Mouse (Mus musculus) limb, embryonic 12.5 days (tissue): ENCODE measurements around the gene Ubr1. TPM values are rescaled to one million over a fixed set of nuclear protein-coding genes. Genes with fewer than 3 reads are reported as not detected.

Experiments
- ATAC-seq: fragments of 200-750 bp; cut with Nextera tagmentation; 2 replicates; pipeline ENCODE4 v1.8.0; 2017; ENCODE audit warnings: low read depth, moderate TSS enrichment; ENCODE audit not compliant: insufficient number of reproducible peaks, insufficient read depth, low FRiP score, low TSS enrichment
- H3K27ac ChIP-seq: fragments of 300-500 bp; sonication (generic); 2 replicates; pipeline ENCODE4 v1.5.1; 2016; ENCODE audit warnings: mild to moderate bottlenecking, moderate library complexity
- H3K27me3 ChIP-seq: fragments of 300-500 bp; sonication (generic); 2 replicates; pipeline ENCODE4 v1.6.1; 2016; ENCODE audit warnings: mild to moderate bottlenecking, moderate library complexity
- H3K36me3 ChIP-seq: fragments of 300-500 bp; sonication (generic); 2 replicates; pipeline ENCODE4 v1.6.1; 2016; ENCODE audit warnings: mild to moderate bottlenecking, moderate library complexity
- H3K4me1 ChIP-seq: fragments of 300-500 bp; sonication (generic); replicated peaks from 2 replicates; pipeline ENCODE4 v1.6.1; 2016
- H3K4me2 ChIP-seq: fragments of 300-500 bp; sonication (generic); 2 replicates; pipeline ENCODE4 v1.6.1; 2016; ENCODE audit warnings: mild to moderate bottlenecking, moderate library complexity
- H3K4me3 ChIP-seq: fragments of 300-500 bp; sonication (generic); replicated peaks from 2 replicates; pipeline ENCODE4 v1.5.1; 2016; ENCODE audit warnings: mild to moderate bottlenecking
- H3K9ac ChIP-seq: fragments of 300-500 bp; sonication (generic); replicated peaks from 2 replicates; pipeline ENCODE4 v1.6.1; 2016; ENCODE audit warnings: mild to moderate bottlenecking, moderate library complexity
- H3K9me3 ChIP-seq: fragments of 300-500 bp; sonication (generic); 2 replicates; pipeline ENCODE4 v1.6.1; 2016; ENCODE audit warnings: mild to moderate bottlenecking, moderate library complexity
- WGBS: fragments of 180-500 bp; shearing (Covaris S2); methylation state at CpG from one replicate; pipeline ENCODE4 v1.1.7; 2016; 5-methylcytosine and 5-hydroxymethylcytosine counted together
- polyA plus RNA-seq: library from polyadenylated mRNA; unstranded; fragments of >200 nt; fragmentation: Nextera tagmentation; extraction: Ambion mirVana; gene quantifications from 2 replicates; pipeline ENCODE4 v1.2.1, GENCODE M21; 2016

The Ubr1 gene
- polyA plus RNA-seq, 1 experiment from 2014 or later, result 32.4 TPM

DNA sequence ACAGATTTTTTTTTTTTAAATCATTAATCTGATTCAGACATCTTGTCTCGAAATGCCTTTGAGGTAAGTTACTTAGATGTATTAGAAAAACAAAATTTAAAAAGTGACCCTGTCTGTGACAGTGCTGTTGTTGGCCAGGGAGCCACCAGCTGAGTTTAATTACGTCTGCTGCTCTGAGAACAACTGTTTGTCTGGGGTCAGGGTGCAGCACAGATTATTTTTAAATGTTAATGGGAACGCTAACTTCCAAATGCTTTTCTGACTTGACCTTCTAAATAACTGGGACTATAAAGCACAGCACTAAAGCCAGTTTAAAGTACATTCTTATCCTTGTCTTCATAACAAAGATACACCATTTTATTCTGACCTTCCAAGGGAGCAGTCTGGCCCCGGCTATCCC is 61.0 kb downstream of the Ubr1 start:
- H3K4me1 ChIP-seq, result no peaks in the 10 kb centered on the region
- no peak overlapping the region for H3K4me2 ChIP-seq
- H3K9me3 ChIP-seq, result no peaks in the 10 kb centered on the region
- no peak overlapping the region for H3K9ac ChIP-seq
- H3K36me3 ChIP-seq, result peaks cover 45% of the 10 kb centered on the region
- no peaks in the 10 kb centered on the region for H3K27me3 ChIP-seq
- WGBS, result 55% methylated on average over 4 of the region's 4 CpGs
- no peak overlapping the region for H3K27ac ChIP-seq
- H3K4me3 ChIP-seq, result no peak overlapping the region
- no peak for ATAC-seq

DNA sequence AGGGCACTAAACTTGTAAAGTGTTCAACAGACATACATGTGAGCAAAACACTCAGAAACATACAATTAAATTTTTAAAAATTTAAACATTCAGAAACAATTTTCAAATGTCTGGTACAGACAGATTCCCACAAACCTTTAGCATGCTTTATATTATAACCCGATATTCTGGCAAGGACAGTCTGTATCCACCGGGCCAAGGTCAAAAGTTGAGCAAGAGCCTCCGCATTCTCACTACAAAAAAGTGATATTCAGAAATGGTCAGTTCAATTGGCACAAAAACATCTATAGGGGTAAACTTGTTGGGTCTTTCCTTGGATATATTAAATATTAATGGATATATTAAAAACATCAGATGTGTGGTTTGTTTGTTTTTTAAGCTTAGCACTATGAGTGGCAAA is 74.2 kb downstream of the Ubr1 start:
- Histone ChIP-seq H3K4me1 (no peaks in the 10 kb centered on the region), H3K9me3 (no peaks in the 10 kb centered on the region), H3K27ac (no peak overlapping the region), H3K27me3 (no peaks in the 10 kb centered on the region), H3K4me3 (no peak overlapping the region), H3K36me3 (peaks cover 82% of the 10 kb centered on the region), H3K4me2 (no peak overlapping the region), H3K9ac (no peak overlapping the region)
- no peak for ATAC-seq
- 94% methylated on average over 3 of the region's 3 CpGs for WGBS

DNA sequence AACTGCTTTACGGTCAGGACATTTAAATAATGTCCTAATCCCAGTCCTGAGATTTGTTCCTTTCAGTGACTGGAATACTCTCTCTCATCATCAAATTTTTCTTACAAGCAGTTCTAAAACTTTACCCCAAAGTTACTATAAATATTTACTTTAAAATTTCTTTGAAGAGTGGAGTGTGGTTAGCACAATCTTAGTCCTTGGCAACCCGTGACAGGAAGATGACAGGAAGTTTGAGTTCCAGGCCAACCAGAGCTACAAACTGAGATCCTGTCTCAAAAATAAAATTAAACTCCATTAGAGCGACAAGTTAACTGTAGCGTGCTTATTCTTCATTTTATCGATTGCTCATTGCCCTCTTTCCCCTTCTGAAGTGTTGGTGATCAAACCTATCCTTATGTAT is 82.9 kb downstream of the Ubr1 start:
- H3K4me3 ChIP-seq, result no peak overlapping the region
- no peak overlapping the region for H3K9ac ChIP-seq
- no peaks in the 10 kb centered on the region for H3K9me3 ChIP-seq
- no peaks in the 10 kb centered on the region for H3K4me1 ChIP-seq
- H3K27me3 ChIP-seq, result no peaks in the 10 kb centered on the region
- H3K4me2 ChIP-seq, result no peak overlapping the region
- no peak for ATAC-seq
- H3K27ac ChIP-seq, result no peak overlapping the region
- 92% methylated on average over 5 of the region's 5 CpGs for WGBS
- peaks cover 79% of the 10 kb centered on the region for H3K36me3 ChIP-seq

DNA sequence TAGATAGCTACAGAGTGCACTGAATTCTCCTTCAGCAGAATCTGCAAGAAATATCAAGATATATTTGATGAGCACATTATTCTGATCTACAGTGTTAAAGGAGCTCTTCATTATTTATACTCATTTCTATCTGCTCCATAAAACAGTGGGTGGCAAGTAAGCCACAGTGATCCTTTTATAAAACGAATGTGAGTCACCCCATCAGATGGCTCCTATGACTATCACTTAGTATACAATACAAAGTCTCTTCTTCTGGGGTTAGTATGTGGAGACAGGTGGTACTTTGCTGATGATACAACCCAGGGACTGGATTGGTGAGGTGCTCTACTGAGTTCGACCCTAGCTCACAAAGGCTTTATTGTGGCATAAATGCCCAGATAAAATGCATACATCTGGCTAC is 97.3 kb downstream of the Ubr1 start:
- H3K4me3 ChIP-seq, result no peak overlapping the region
- ATAC-seq, result no peak
- no peak overlapping the region for H3K4me2 ChIP-seq
- H3K9ac ChIP-seq, result no peak overlapping the region
- H3K27me3 ChIP-seq, result no peaks in the 10 kb centered on the region
- H3K36me3 ChIP-seq, result peaks cover 84% of the 10 kb centered on the region
- no peaks in the 10 kb centered on the region for H3K4me1 ChIP-seq
- WGBS, result 83% methylated on average over 2 of the region's 2 CpGs
- no peak overlapping the region for H3K27ac ChIP-seq
- H3K9me3 ChIP-seq, result no peaks in the 10 kb centered on the region

DNA sequence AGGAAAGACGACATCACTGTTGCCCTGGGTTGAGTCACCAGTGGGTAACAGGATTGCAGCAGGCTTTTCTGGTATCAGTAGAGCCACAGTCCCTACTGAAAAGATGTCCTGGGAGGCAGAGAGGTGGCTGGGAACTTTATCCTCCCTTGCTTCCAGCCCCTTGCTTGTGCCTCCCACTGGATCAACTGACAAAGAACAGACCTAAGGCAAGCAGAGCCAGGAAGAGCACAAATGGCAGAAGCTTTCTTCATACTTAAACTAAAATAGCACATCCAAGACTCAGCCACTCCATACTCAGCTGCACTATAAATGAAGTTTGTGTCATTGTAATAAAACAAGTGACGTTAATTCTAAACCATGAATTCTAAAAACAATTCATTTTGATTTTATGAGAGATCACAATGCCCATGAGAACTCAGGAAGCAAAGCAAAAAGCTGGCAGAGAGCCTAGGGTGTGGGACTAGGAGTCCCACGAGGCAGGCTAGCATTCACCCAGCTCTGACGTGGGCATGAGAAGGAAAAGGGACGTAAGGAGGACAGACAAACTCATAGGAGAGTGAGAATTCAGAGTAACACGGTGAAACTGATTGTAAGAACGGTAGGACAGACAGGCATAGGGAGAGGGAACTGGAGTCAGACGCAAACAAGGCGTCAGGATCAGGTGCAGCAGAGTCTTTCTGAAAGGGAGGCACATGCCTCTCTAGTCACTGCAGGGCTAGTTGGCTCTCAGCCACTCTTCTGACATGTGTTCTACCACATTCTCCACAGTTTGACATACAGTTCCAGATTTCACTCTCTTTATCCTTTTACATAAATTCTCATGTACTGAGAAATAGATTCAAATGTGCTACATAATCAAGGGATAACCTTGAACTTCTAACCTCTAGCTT is 98.8 kb downstream of the Ubr1 start:
- no peaks in the 10 kb centered on the region for H3K4me1 ChIP-seq
- no peak overlapping the region for H3K27ac ChIP-seq
- no peak overlapping the region for H3K4me3 ChIP-seq
- H3K4me2 ChIP-seq, result no peak overlapping the region
- no peak for ATAC-seq
- WGBS, result 86% methylated on average over 9 of the region's 9 CpGs
- H3K9me3 ChIP-seq, result no peaks in the 10 kb centered on the region
- no peak overlapping the region for H3K9ac ChIP-seq
- H3K36me3 ChIP-seq, result peaks cover 81% of the 10 kb centered on the region
- no peaks in the 10 kb centered on the region for H3K27me3 ChIP-seq

DNA sequence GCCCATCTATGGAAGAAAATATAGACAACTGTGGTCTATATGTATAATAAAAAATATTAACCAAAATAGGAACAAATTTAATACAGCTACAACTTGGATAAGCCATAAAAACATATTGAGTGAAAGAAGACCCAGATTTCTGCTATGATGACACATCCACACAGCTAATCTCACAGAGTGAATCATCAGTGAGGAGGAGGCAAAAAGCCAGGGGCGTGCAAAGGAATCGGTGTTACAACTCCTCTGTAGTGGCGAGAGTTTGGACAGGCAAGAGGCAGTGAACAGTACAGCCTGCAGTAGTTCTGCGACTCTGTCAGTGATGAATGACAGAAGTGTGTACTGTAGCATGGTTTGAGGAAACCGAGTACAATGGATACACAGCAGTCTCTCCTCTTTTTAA is 103.2 kb downstream of the Ubr1 start:
- H3K4me3 ChIP-seq, result no peak overlapping the region
- no peak overlapping the region for H3K27ac ChIP-seq
- no peaks in the 10 kb centered on the region for H3K9me3 ChIP-seq
- no peak for ATAC-seq
- no peaks in the 10 kb centered on the region for H3K27me3 ChIP-seq
- no peaks in the 10 kb centered on the region for H3K4me1 ChIP-seq
- WGBS, result 92% methylated on average over 5 of the region's 5 CpGs
- peaks cover 90% of the 10 kb centered on the region for H3K36me3 ChIP-seq
- H3K9ac ChIP-seq, result no peak overlapping the region
- H3K4me2 ChIP-seq, result no peak overlapping the region

DNA sequence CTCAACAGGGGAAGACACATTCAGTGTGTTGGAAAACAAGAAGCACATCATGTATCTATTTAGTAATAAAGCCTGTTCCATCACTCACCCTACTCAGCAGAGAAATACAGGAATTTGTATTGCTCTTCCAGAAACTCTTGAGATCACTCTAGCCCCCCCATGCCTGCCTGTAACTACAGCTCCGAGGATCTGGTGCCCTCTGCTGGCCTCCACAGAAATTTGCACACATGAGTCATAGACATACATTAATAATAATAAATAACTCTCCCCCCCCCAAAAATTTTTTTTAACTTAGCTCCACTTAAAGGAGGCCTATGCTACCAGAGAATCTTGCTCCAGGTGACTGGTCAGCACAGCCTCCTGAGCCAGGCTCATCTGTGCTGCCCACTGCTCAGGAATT is 104.0 kb downstream of the Ubr1 start:
- no peak overlapping the region for H3K9ac ChIP-seq
- no peak overlapping the region for H3K4me3 ChIP-seq
- WGBS, result 19% methylated on average over 1 of the region's 1 CpGs
- no peaks in the 10 kb centered on the region for H3K27me3 ChIP-seq
- no peaks in the 10 kb centered on the region for H3K4me1 ChIP-seq
- H3K36me3 ChIP-seq, result peaks cover 88% of the 10 kb centered on the region
- no peak overlapping the region for H3K27ac ChIP-seq
- no peak overlapping the region for H3K4me2 ChIP-seq
- H3K9me3 ChIP-seq, result no peaks in the 10 kb centered on the region
- no peak for ATAC-seq

DNA sequence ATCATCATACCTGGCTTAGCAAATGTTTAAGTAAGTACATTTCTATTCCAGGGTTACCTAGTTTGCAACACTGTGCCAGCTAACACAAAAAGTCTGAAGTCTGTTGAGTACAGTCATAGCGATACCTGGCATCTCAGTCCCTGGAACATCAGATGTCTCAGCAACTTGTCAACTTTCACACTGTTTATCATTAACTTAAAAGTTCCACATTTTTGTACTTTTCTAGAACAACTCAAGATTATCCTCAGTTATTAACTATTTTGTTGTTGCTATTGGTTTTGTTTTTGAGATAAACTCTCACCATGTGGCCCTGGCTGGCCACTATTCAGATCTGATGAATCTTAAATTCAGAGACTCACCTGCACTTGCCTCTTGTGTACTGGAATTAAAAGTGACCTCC is 107.1 kb downstream of the Ubr1 start:
- Histone ChIP-seq H3K36me3 (peaks cover 79% of the 10 kb centered on the region), H3K4me3 (no peak overlapping the region), H3K9ac (no peak overlapping the region), H3K27me3 (no peaks in the 10 kb centered on the region), H3K27ac (no peak overlapping the region), H3K4me2 (no peak overlapping the region), H3K4me1 (no peaks in the 10 kb centered on the region), H3K9me3 (no peaks in the 10 kb centered on the region)
- ATAC-seq, result no peak
- WGBS, result 91% methylated on average over 1 of the region's 1 CpGs

DNA sequence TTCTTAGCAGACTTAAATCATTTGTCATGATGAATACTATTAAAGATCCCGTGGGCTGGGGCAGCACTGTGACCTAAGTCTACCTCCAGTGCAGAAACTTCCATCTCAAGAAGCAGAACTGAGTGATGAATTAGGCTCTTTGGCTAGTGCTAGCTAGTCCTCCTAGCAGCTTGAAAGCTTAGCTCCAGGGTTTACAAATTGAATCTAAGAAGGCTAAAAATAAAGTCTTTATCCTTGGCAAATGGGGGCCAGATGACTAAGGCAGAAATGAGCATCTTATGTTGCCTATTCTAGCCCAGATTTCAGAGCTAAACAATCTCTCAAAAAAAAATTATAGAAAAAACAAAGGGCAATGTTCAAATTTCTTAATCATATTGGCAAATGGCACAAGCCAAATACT is 109.8 kb downstream of the Ubr1 start:
- H3K27ac ChIP-seq, result no peak overlapping the region
- no peaks in the 10 kb centered on the region for H3K9me3 ChIP-seq
- no peak overlapping the region for H3K9ac ChIP-seq
- ATAC-seq, result no peak
- H3K4me3 ChIP-seq, result no peak overlapping the region
- H3K27me3 ChIP-seq, result no peaks in the 10 kb centered on the region
- 77% methylated on average over 1 of the region's 1 CpGs for WGBS
- H3K4me2 ChIP-seq, result no peak overlapping the region
- peaks cover 58% of the 10 kb centered on the region for H3K36me3 ChIP-seq
- no peaks in the 10 kb centered on the region for H3K4me1 ChIP-seq

DNA sequence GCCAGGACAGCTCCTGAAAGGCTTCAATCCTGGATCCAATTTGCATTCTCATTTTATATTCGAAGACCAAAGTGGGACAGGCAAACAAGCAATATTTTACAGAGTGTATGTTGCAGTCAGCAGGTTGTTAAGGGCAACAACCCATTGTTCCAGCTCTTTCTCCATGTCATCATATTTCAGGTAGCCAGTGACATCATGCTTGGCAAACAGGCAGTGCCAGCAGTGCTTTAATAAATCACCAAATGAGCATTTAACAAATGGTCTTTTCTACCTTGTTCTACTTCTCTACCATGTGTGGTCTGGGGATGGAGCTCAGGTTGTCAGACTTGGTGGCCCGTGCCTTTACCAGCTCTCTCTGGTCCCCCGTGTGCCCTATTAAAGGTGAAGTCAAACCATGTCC is 112.4 kb downstream of the Ubr1 start:
- 80% methylated on average over 3 of the region's 3 CpGs for WGBS
- no peak for ATAC-seq
- Histone ChIP-seq H3K4me1 (no peaks in the 10 kb centered on the region), H3K36me3 (peaks cover 34% of the 10 kb centered on the region), H3K4me3 (no peak overlapping the region), H3K9me3 (no peaks in the 10 kb centered on the region), H3K9ac (no peak overlapping the region), H3K27me3 (no peaks in the 10 kb centered on the region), H3K4me2 (no peak overlapping the region), H3K27ac (no peak overlapping the region)

DNA sequence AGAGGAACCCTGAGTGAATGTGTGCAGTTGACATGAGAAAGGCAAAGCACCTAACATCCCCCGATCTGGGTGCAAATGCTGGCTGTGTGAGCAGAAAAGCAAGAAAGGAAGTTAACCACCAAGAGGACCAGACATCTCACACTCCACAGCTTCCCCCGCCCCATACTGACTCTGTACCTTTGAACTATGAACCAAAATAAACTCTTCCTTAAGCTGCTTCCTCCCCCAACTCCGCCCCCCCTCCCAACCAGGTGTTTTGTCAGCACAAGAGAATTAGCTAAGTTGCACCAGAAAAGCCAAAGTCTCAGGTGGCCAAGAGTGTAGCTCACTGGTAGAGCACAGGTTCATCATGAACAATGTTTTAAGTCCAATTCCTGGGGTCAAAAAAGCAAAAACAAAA is 117.4 kb downstream of the Ubr1 start:
- Histone ChIP-seq H3K36me3 (no peaks in the 10 kb centered on the region), H3K27me3 (no peaks in the 10 kb centered on the region), H3K4me1 (peaks cover 6% of the 10 kb centered on the region), H3K4me3 (no peak overlapping the region), H3K4me2 (no peak overlapping the region), H3K27ac (no peak overlapping the region), H3K9me3 (no peaks in the 10 kb centered on the region), H3K9ac (no peak overlapping the region)
- 82% methylated on average over 3 of the region's 3 CpGs for WGBS
- ATAC-seq, result no peak

DNA sequence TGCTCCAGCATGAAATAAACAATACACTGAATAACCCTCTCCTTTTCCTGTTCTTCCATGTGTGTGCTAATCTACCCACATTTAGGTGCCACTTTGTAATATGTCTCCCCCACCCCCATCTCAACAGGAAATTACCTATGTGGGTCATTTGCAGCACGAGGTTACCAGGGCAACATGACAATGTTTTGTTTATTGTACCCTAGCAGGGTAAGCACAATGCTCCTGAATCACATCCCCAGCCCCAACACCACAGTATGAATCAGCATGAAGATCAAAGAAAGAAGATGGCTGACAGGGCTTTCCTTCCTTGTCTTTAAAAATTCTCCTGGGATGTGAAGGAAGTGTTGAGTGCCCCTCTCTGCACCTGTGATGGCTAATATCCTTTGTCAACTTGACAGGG is 117.9 kb downstream of the Ubr1 start:
- WGBS, result 33% methylated on average over 1 of the region's 1 CpGs
- no peaks in the 10 kb centered on the region for H3K9me3 ChIP-seq
- H3K27ac ChIP-seq, result no peak overlapping the region
- no peak for ATAC-seq
- no peak overlapping the region for H3K9ac ChIP-seq
- H3K27me3 ChIP-seq, result no peaks in the 10 kb centered on the region
- no peak overlapping the region for H3K4me2 ChIP-seq
- no peaks in the 10 kb centered on the region for H3K36me3 ChIP-seq
- peaks cover 6% of the 10 kb centered on the region for H3K4me1 ChIP-seq
- no peak overlapping the region for H3K4me3 ChIP-seq
